Mouse (Mus musculus) neural tube, embryonic 15.5 days (tissue): ENCODE data around the gene Fbxo33. TPM values are rescaled to one million over a fixed set of nuclear protein-coding genes. Genes with fewer than 3 reads are reported as not detected.

ENCODE experiments used
- microRNA-seq: library from miRNA; unstranded; fragments of <30 nt; microRNA quantifications from one replicate; pipeline ENCODE4, GENCODE M21; 2017
- polyA plus RNA-seq: library from polyadenylated mRNA; unstranded; fragments of >200 nt; fragmentation: Nextera tagmentation; extraction: Ambion mirVana; gene quantifications from 2 replicates; pipeline ENCODE4 v1.2.1, GENCODE M21; 2015

Gene Fbxo33
- polyA plus RNA-seq, 1 experiment from 2014 or later, result 8.3 TPM

Small RNA genes lying within 50 kb of the gene (microRNA-seq; reads per million reads assigned to microRNA genes)
- not detected for gene Gm27284

Other genes with a start within 250 kb of the Fbxo33 start
- 95.2 and 96.0 TPM in 2 replicates for gene Sec23a, start 207.7 kb downstream of the Fbxo33 start, polyA plus RNA-seq
- 16.4 and 19.8 TPM in 2 replicates for gene Gemin2, start 206.3 kb downstream of the Fbxo33 start, polyA plus RNA-seq
- 164 and 168 TPM in 2 replicates for gene Trappc6b, start 158.3 kb downstream of the Fbxo33 start, polyA plus RNA-seq
- gene Pnn, start 152.8 kb downstream of the Fbxo33 start, polyA plus RNA-seq, result 84.3 and 93.0 TPM in 2 replicates
- 32.5 and 52.6 TPM in 2 replicates for gene Mia2, start 123.9 kb downstream of the Fbxo33 start, polyA plus RNA-seq